Mouse (Mus musculus) retina, adult 2 months (tissue): ENCODE results near the gene Rims4.

Experiments used
- DNase-seq: peaks from one replicate; pipeline ENCODE4 v3.0.0-alpha.2; 2012; ENCODE audit warnings: low read depth, low spot score

The Rims4 gene

GRCm38 (mm10) chr2:163871266-163871665, 47.2 kb downstream of the Rims4 start:
- DNase-seq = no peak

GRCm38 (mm10) chr2:163869783-163870182, 48.7 kb downstream of the Rims4 start:
- no peak for DNase-seq

GRCm38 (mm10) chr2:163866061-163866460, 52.4 kb downstream of the Rims4 start:
- DNase-seq = no peak

GRCm38 (mm10) chr2:163865311-163865710, 53.2 kb downstream of the Rims4 start:
- DNase-seq = no peak

GRCm38 (mm10) chr2:163858254-163858947, 60.1 kb downstream of the Rims4 start:
- DNase-seq = no peak

GRCm38 (mm10) chr2:163857233-163857632, 61.2 kb downstream of the Rims4 start:
- no peak for DNase-seq

- DNase-seq = no peak
Measured at GRCm38 (mm10) chr2:163853461-163853901, 65.0 kb downstream of the Rims4 start, which contains the start of gene Kcnk15. Kcnk15 (plus strand) TSS chr2:163853651.

- no peak for DNase-seq
Measured at GRCm38 (mm10) chr2:163842043-163842442, 76.4 kb downstream of the Rims4 start.

- peak; percentile 66 for DNase-seq
Measured at GRCm38 (mm10) chr2:163839519-163839918, 79.0 kb downstream of the Rims4 start.

GRCm38 (mm10) chr2:163838043-163838442, 80.4 kb downstream of the Rims4 start:
- peak; percentile 69 for DNase-seq

- DNase-seq = no peak
Measured at GRCm38 (mm10) chr2:163831163-163831562, 87.3 kb downstream of the Rims4 start.

GRCm38 (mm10) chr2:163826494-163826893, 92.0 kb downstream of the Rims4 start:
- DNase-seq = no peak

- DNase-seq = no peak
Measured at GRCm38 (mm10) chr2:163825861-163826260, 92.6 kb downstream of the Rims4 start.

- no peak for DNase-seq
Measured at GRCm38 (mm10) chr2:163823771-163824170, 94.7 kb downstream of the Rims4 start.

GRCm38 (mm10) chr2:163823248-163823647, 95.2 kb downstream of the Rims4 start:
- no peak for DNase-seq

- no peak for DNase-seq
Measured at GRCm38 (mm10) chr2:163820607-163821006, 97.9 kb downstream of the Rims4 start, which contains the start of gene Ccn5. Ccn5 (plus strand) TSS chr2:163820861.

GRCm38 (mm10) chr2:163814739-163815465, 103.6 kb downstream of the Rims4 start:
- no peak for DNase-seq

GRCm38 (mm10) chr2:163813077-163813476, 105.4 kb downstream of the Rims4 start:
- no peak for DNase-seq
